Comparison of ENCODE assay signal across 10 mouse cellular contexts in the genomic region with DNA sequence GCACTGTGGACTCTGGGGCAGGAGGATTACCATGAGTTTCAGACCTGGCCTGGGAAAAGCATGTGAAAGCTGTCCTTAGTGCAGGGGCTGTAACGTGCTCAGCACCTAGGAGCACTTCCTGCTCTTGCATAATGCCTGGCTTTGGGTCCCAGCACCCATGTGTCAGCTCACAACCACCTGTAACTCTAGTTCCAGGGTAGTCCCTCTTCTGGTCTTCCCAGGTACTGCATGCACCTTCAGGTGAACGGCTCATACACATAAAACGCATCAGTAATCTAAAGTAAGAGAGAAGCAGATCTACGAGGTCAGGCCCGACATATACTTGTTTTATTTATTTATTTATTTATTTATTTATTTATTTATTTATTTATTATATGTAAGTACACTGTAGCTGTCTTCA. TPM values are rescaled to one million over a fixed set of nuclear protein-coding genes. Genes with fewer than 3 reads are reported as not detected.
DNase-seq lines count a peak whose midpoint lies in the region; ATAC-seq and TF ChIP-seq lines count a peak whose summit lies in the region.
"Had no signal": no experiment of that assay in that cellular context is flagged by ENCODE, and none has a peak within 500 bp of the region (broad histone marks: within the 10 kb centered on the region; RNA-seq: fewer than 3 reads in every experiment).

No protein-coding gene starts in this region.

- H3K4me2 ChIP-seq in forebrain, embryonic 11.5 days (ENCODE audit: low read depth, low read length, severe bottlenecking), result no peak overlapping the region
- H3K4me2 ChIP-seq: midbrain, embryonic 12.5 days had no signal

- peak; percentile 27 for DNase-seq in kidney, adult 9 months
- no peak for DNase-seq in kidney, postnatal 14 days
- peak; percentile 30 for DNase-seq in mesoderm, embryonic 11.5 days (ENCODE audit: low read depth, low spot score)
- no peak for DNase-seq in heart, postnatal 25 days (ENCODE audit: low spot score)
- DNase-seq in forebrain, embryonic 11.5 days (ENCODE audit: low spot score), result no peak
- DNase-seq in right cerebral cortex, postnatal 25 days, result no peak

- peaks cover 94% of the 10 kb centered on the region for H3K36me3 ChIP-seq in E14TG2a.4 (ENCODE audit: insufficient read depth, low read length)
- H3K36me3 ChIP-seq in forebrain, embryonic 11.5 days (ENCODE audit: control insufficient read depth, insufficient read depth, low read length), result peaks cover 15% of the 10 kb centered on the region

- peaks cover 94% of the 10 kb centered on the region for H3K4me1 ChIP-seq in E14TG2a.4 (replicated peaks; ENCODE audit: low read depth, low read length)
- 0 out of 2 replicates have a peak, but pooled peaks cover 1% of the 10 kb centered on the region for H3K4me1 ChIP-seq in forebrain, embryonic 11.5 days (replicated peaks; ENCODE audit: control insufficient read depth, insufficient read depth, low read length)
- H3K4me1 ChIP-seq: midbrain, embryonic 12.5 days had no signal

- intact Hi-C loops in heart, postnatal 25 days (cut with DNase I), result no loop called here

- 0 out of 2 replicates have a peak, but pooled peaks have one; percentile 22 for ATAC-seq in common myeloid progenitor, adult 5-6 weeks (replicated peaks; ENCODE audit: low read depth, poor library complexity, severe bottlenecking)
- ATAC-seq in forebrain, embryonic 11.5 days (replicated peaks; ENCODE audit: low FRiP score), result no peak

- no peaks in the 10 kb centered on the region for H3K27me3 ChIP-seq in E14TG2a.4 (ENCODE audit: insufficient read depth, low read length)
- no peaks in the 10 kb centered on the region for H3K27me3 ChIP-seq in forebrain, embryonic 11.5 days (ENCODE audit: control insufficient read depth, insufficient read depth, low read length)
- H3K27me3 ChIP-seq: midbrain, embryonic 12.5 days had no signal

- peak; percentile 68 for TF ChIP-seq CTCF in E14TG2a.4 (conservative IDR thresholded peaks at IDR 0.05; ENCODE audit: low read length)

- H3K27ac ChIP-seq in forebrain, embryonic 11.5 days (ENCODE audit: low read depth, low read length), result no peak overlapping the region
- H3K27ac ChIP-seq: midbrain, embryonic 12.5 days had no signal

- no peak overlapping the region for H3K9ac ChIP-seq in forebrain, embryonic 11.5 days (ENCODE audit: low read length)
- H3K9ac ChIP-seq: midbrain, embryonic 12.5 days had no signal

- 90% methylated on average over 5 of the region's 5 CpGs for WGBS in forebrain, embryonic 11.5 days

- H3K9me3 ChIP-seq in E14TG2a.4 (ENCODE audit: low read length), result no peaks in the 10 kb centered on the region
- H3K9me3 ChIP-seq in forebrain, embryonic 11.5 days (ENCODE audit: control insufficient read depth, low read length), result no peaks in the 10 kb centered on the region
- H3K9me3 ChIP-seq: midbrain, embryonic 12.5 days had no signal

- H3K4me3 ChIP-seq in E14TG2a.4 (replicated peaks; ENCODE audit: low read length), result no peak overlapping the region
- no peak overlapping the region for H3K4me3 ChIP-seq in forebrain, embryonic 11.5 days (ENCODE audit: low read depth, low read length)
- H3K4me3 ChIP-seq: midbrain, embryonic 12.5 days had no signal

RNA-seq across cellular contexts. Expression of a gene that starts 10.8 kb away (rescaled TPM):
- total RNA-seq in common myeloid progenitor, adult 5-6 weeks (2017), result 3.1 and 3.4 TPM in 2 replicates
- 1 to 10 TPM; 1.8 to 2.4 TPM for total RNA-seq in heart, postnatal 25 days (2021)
- 2.0 and 3.4 TPM in 2 replicates for polyA plus RNA-seq in forebrain, embryonic 11.5 days (2014; fragmentation: Nextera tagmentation; extraction: Ambion mirVana)

RNA-seq across cellular contexts. Expression of a gene that starts 10.8 kb away (rescaled TPM):
- not detected in 2 replicates for total RNA-seq in common myeloid progenitor, adult 5-6 weeks (2017)
- not detected for total RNA-seq in heart, postnatal 25 days (2021)
- not detected in 2 replicates for polyA plus RNA-seq in forebrain, embryonic 11.5 days (2014; fragmentation: Nextera tagmentation; extraction: Ambion mirVana)
- polyA plus RNA-seq: midbrain, embryonic 12.5 days; spleen, adult 2 months had no signal

RNA-seq across cellular contexts. Expression of a gene that starts 11.2 kb away (rescaled TPM):
- total RNA-seq in common myeloid progenitor, adult 5-6 weeks (2017), result 93.8 and 95.0 TPM in 2 replicates
- 10 to 100 TPM; 70.2 to 77.1 TPM for total RNA-seq in heart, postnatal 25 days (2021)
- polyA plus RNA-seq in forebrain, embryonic 11.5 days (2014; fragmentation: Nextera tagmentation; extraction: Ambion mirVana), result 58.2 and 62.2 TPM in 2 replicates

RNA-seq across cellular contexts. Expression of a gene that starts 31.3 kb away (rescaled TPM):
- 0.23 TPM in 1 of 2 replicates, not detected in the other for total RNA-seq in common myeloid progenitor, adult 5-6 weeks (2017)
- total RNA-seq in heart, postnatal 25 days (2021), result not detected
- polyA plus RNA-seq in forebrain, embryonic 11.5 days (2014; fragmentation: Nextera tagmentation; extraction: Ambion mirVana), result 0.07 TPM in 1 of 2 replicates, not detected in the other
- polyA plus RNA-seq: midbrain, embryonic 12.5 days had no signal

RNA-seq across cellular contexts. Expression of a gene that starts 59.1 kb away (rescaled TPM):
- 255 and 314 TPM in 2 replicates for total RNA-seq in common myeloid progenitor, adult 5-6 weeks (2017)
- total RNA-seq in heart, postnatal 25 days (2021), result 100 to 1,000 TPM; 247 TPM
- polyA plus RNA-seq in forebrain, embryonic 11.5 days (2014; fragmentation: Nextera tagmentation; extraction: Ambion mirVana), result 53.7 and 58.4 TPM in 2 replicates

Comparison
In these comparisons a context has a peak if more than half of its experiments do, and no peak if none do; other contexts are left out.
1. DNase-seq: peak in kidney, adult 9 months (single experiment) and mesoderm, embryonic 11.5 days (single experiment); none in kidney, postnatal 14 days (single experiment), heart, postnatal 25 days (single experiment), forebrain, embryonic 11.5 days (single experiment) and right cerebral cortex, postnatal 25 days (single experiment).